Mouse (Mus musculus) R1 (cell line): ENCODE results near the gene Ifnar1.
"Not testable (repeated sequence)": the region's sequence is repeated elsewhere in the genome, so short reads cannot be mapped to it uniquely, and the experiment has no call there.

Experiments used
- DNase-seq: peaks from one replicate; pipeline ENCODE4 v3.0.0-alpha.2; 2018; ENCODE audit warnings: low read depth, low spot score

Ifnar1 gene

GRCm38 (mm10) chr16:91484808-91485700, at the start of gene Ifnar1:
TSS of gene Ifnar1 (plus strand) at chr16:91485238.
- DNase-seq = peak; percentile 100

DNA sequence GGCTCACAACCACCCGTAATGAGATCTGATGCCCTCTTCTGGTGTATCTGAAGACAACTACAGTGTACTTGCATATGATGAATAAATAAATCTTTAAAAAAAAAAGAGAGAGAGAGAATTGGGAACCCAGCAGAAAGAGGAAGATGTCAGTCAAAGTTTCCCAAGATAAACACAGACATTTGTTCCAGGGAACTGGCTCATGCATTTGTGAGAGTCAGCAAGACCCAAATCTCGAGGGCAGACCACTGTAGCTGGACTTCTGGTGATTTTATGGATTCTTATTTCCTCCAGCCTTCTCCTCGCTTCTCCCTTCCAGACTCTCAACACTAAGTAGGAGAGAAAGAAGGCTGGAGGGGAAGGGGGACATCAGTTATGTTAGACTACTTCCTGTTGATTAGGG, 47.0 kb upstream of the Ifnar1 start:
- no peak for DNase-seq

DNA sequence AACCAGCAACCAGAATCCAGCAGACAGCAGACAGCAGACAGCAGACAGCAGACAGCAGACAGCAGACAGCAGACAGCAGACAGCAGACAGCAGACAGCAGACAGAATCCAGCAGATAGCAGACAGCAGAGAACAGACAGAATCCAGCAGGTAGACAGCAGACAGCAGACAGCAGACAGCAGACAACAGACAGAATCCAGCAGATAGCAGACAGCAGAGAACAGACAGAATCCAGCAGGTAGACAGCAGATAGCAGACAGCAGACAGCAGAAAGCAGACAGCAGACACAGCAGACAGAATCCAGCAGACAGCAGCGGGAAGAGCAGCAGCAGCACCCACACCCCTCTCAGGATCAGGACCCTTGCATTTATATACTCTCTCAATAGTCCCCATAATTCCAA, 46.4 kb upstream of the Ifnar1 start:
- DNase-seq = not testable (repeated sequence)

DNA sequence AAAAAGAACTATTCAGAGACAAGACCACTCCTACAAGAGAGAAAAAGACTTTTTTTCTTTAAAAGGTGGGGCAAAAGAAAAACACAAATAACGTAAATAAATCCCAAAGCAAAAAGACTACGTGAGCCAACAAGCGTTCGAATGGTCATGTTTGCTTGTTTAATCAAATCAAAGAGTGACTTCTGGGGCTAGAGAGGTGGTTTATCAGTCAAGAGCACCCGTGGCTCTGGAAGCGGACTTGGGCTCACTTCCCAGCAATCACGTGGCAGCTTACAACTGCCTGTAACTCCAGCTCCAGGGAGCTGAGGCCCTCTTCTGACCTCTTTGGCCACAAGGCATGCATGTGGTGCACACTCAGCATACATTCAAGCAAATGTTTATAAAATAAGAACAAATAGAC, 43.7 kb upstream of the Ifnar1 start:
- DNase-seq = no peak

- DNase-seq = no peak
Measured at GRCm38 (mm10) chr16:91441811-91442240, 43.2 kb upstream of the Ifnar1 start.

DNA sequence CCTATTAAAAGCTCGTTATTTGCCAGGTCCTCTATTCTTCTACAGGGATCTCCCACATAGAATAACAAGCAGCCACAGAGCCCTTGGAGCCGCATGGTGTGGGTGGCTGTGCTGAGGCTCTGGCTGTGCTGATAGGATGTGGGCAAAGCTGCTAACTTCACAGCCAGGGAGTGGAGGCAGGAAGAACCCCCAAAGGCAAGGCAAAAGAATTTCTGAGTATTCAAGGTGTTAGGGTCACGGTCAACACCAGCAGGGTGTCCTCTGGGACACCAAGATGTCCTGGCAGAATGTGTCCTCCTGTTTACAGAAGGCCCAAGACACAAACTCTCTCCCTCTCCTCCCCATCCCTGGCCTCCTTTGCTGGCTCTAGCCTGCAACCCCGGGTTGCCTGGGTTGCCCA, 42.6 kb upstream of the Ifnar1 start:
- DNase-seq = no peak

DNA sequence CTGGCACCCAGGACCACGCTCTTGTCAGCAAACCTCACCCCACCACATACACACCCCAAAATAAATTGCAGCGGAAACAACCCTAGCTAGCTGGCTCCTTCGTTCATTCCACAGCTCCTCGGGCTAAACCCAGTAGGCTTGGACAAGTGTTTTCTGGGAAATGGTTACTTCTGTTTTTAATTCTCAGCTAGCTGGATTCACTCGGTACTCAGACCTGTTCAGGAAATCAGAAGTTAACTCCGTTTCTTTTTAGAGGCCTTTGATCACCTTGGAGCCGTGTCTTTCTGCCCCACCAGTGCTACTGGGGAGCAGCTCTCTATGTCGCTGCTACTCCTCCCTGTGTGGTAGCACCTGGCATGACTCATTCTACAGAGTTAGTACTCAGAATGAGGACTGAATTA, 41.8 kb upstream of the Ifnar1 start:
- no peak for DNase-seq

- DNase-seq = no peak
Measured at GRCm38 (mm10) chr16:91444847-91445246, 40.2 kb upstream of the Ifnar1 start.

GRCm38 (mm10) chr16:91445566-91445965, 39.5 kb upstream of the Ifnar1 start:
- DNase-seq = no peak

GRCm38 (mm10) chr16:91446778-91447511, 38.1 kb upstream of the Ifnar1 start:
- no peak for DNase-seq

DNA sequence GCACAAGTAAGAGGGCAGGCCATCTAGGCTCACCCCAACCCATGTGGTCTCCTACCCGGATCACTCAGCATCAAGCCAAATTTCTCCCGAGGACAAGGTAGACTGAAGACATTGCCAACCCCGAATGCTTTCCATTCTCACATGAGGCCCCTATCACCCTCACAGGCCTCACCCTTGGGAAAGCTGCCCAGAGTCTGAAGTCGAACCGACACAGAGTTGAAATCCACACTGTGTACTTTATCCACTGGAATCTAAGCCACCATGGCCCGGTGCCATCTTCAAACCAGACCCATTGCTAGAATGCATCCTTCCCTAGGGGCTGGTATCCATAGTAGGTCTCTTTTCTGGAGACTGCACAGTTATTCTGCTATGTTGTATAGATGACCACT, 37.5 kb upstream of the Ifnar1 start:
- no peak for DNase-seq

GRCm38 (mm10) chr16:91448088-91448487, 37.0 kb upstream of the Ifnar1 start:
- DNase-seq = no peak

DNA sequence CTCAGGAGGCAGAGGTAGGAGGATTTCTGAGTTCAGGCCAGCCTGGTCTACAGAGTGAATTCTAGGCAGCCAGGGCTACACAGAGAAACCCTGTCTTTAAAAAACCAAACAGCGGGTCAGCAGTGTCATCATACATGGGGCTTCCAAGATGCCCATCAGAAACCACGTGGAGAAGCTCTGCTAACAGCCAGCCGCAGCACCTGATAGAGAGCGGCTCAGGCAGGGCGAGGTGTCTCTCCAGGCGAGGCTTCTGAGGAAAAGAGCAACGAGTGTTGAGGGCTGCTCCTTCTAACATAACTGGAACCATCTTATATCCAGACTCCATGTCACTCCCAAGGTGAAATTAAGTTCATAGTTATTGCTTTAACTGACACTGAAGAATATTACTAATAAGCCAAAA, 36.1 kb upstream of the Ifnar1 start:
- DNase-seq = no peak

- no peak for DNase-seq
Measured at GRCm38 (mm10) chr16:91450137-91451064, 34.6 kb upstream of the Ifnar1 start.

GRCm38 (mm10) chr16:91451949-91452348, 33.1 kb upstream of the Ifnar1 start:
- DNase-seq = no peak

DNA sequence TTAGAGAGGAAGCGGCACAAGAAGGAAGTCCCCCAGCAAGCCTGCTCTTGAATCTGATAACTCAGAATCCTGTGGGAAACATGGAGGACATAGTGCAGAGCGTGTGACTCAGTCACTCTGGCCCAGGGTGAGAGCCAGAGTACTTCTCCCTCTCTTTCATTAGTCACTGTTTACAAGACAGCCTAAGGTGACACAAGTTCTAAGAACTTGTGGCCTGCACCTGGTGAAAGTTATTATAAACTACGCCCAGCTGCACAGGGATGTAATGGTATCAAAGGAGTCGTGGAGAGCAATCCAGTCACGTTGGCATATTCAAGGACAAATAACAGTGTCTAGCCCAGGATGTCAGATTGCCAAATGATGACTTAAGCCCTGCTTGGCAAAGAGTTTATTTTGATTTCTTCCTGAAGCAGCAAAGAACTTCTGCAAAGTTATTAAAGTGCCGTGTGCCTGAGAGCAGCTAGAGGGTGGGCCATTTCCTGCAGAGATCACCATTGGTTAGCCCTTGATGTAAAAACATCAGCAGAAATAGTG, 32.6 kb upstream of the Ifnar1 start:
- DNase-seq = no peak

DNA sequence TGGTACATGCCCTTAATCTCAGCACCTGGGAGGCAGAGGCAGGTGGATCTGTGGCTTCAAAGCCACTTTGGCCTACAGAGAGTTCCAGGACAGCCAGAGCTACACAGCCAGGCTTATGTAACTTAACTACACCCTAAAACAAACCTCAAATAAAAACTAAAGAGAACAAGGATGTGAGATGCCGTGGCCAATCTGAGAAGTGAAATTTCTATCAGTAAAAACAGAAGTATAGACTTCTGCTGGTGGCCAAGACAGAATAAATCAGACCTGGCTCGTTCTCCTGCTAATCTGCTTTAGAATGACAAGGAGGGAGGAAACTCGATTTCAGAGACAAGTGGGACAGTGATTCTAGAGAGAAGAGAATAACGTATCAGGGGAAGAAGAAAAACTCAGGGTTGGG, 29.2 kb upstream of the Ifnar1 start:
- no peak for DNase-seq

- DNase-seq = no peak
Measured at GRCm38 (mm10) chr16:91458301-91458746, 26.7 kb upstream of the Ifnar1 start.

DNA sequence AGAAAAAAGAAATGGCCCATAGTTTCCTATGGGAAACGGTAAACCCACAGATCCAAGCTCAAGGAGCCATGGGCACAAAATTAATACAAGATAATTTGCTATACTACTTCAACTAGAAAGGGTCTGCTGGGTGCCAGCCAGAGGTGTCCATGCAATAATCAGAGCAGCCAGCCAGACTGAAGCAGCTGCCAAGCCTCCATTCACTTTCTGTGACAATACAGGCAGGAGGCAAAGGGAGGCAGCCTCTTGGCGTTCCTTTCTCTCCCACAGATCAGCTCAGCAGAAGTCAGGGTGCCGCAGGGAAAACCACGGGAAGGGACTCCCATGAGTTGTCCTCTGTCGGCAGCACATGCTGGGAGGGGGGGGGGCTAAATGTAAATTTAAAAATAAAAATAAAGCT, 26.1 kb upstream of the Ifnar1 start:
- DNase-seq = no peak

DNA sequence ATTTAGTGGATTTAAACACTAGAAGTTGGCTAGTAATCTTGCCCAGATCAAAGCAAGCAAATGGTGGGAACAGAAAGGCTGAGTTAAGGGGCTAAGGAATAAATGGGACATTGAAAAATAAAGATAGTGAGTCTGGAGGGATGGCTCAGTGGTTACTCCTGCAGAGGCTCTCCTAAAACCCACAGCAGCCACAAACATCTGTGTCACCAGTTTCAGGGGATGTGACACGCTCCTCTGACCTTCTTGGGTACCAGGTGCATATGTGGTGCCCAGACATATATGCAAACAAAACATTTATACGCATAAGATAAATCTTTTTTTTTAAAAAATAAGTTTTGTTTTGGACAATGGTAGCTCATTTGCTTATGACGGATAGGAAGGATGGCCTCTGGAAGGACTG, 25.6 kb upstream of the Ifnar1 start:
- no peak for DNase-seq

GRCm38 (mm10) chr16:91459841-91460370, 25.1 kb upstream of the Ifnar1 start:
- DNase-seq = peak; percentile 31
